Mouse (Mus musculus) heart, postnatal 0 days (tissue): Measurements from ENCODE around the gene Gjd3. TPM values are rescaled to one million over a fixed set of nuclear protein-coding genes. Genes with fewer than 3 reads are reported as not detected.
A peak's percentile ranks its signal among the peaks of the same experiment; 100 is the strongest.

Source experiments
- ATAC-seq: fragments of 200-750 bp; cut with Nextera tagmentation; 2 replicates; pipeline ENCODE4 v1.8.0; 2017; ENCODE audit warnings: low read depth, moderate number of reproducible peaks, moderate library complexity; ENCODE audit not compliant: insufficient read depth
- DNase-seq: peaks from one replicate; pipeline ENCODE4 v3.0.0-alpha.2; 2016; ENCODE audit warnings: low spot score
- H3K27ac ChIP-seq: fragments of 300-500 bp; sonication (generic); 2 replicates; pipeline ENCODE4 v1.5.1; 2014; ENCODE audit warnings: low read depth, mild to moderate bottlenecking
- H3K27me3 ChIP-seq: fragments of 300-500 bp; sonication (generic); 2 replicates; pipeline ENCODE4 v1.6.1; 2014; ENCODE audit warnings: low read length, mixed read lengths; ENCODE audit not compliant: control insufficient read depth, insufficient read depth
- H3K36me3 ChIP-seq: fragments of 300-500 bp; sonication (generic); replicated peaks from 2 replicates; pipeline ENCODE4 v1.6.1; 2014; ENCODE audit warnings: low read length, mixed read lengths; ENCODE audit not compliant: control insufficient read depth, insufficient read depth
- H3K4me1 ChIP-seq: fragments of 300-500 bp; sonication (generic); 2 replicates; pipeline ENCODE4 v1.6.1; 2014; ENCODE audit warnings: antibody characterized with exemption; ENCODE audit not compliant: control insufficient read depth, insufficient read depth
- H3K4me2 ChIP-seq: fragments of 300-500 bp; sonication (generic); 2 replicates; pipeline ENCODE4 v1.6.1; 2014; ENCODE audit warnings: low read depth, mild to moderate bottlenecking, low read length, moderate library complexity
- H3K4me3 ChIP-seq: fragments of 300-500 bp; sonication (generic); 2 replicates; pipeline ENCODE4 v1.5.1; 2014; ENCODE audit warnings: low read depth, low read length
- H3K9ac ChIP-seq: fragments of 300-500 bp; sonication (generic); replicated peaks from 2 replicates; pipeline ENCODE4 v1.6.1; 2014; ENCODE audit warnings: low read depth, low read length, mixed read lengths
- H3K9me3 ChIP-seq: fragments of 300-500 bp; sonication (generic); replicated peaks from 2 replicates; pipeline ENCODE4 v1.6.1; 2016; ENCODE audit warnings: low read length; ENCODE audit not compliant: control insufficient read depth
- CTCF ChIP-seq: IDR thresholded peaks from 2 replicates; pipeline ENCODE4 v1.5.1; 2016; ENCODE audit warnings: antibody characterized with exemption, control low read depth, low read depth
- EP300 ChIP-seq: IDR thresholded peaks from 2 replicates; pipeline ENCODE4 v1.6.1; 2016; ENCODE audit warnings: antibody characterized with exemption, low read depth
- WGBS: fragments of 180-500 bp; shearing (Covaris S2); extraction: QIAGEN DNeasy Blood & Tissue Kit; methylation state at CpG from one replicate; pipeline ENCODE4 v1.1.7; 2014; 5-methylcytosine and 5-hydroxymethylcytosine counted together
- polyA plus RNA-seq: library from polyadenylated mRNA; unstranded; fragments of >200 nt; fragmentation: Nextera tagmentation; extraction: Ambion mirVana; gene quantifications from 2 replicates; pipeline ENCODE4 v1.2.1, GENCODE M21; 2015
- total RNA-seq: library from RNA; depleted of rRNA; stranded (reverse); fragments of >200 nt; gene quantifications from 2 replicates; pipeline ENCODE4 v1.2.3, GENCODE M21; 2014; ENCODE audit warnings: low replicate concordance

Gjd3 gene
- total and polyA plus RNA-seq, 2 experiments from 2014 or later, result 4.2 to 6.3 TPM

- ATAC-seq (no peak), DNase-seq (no peak)
- Histone ChIP-seq H3K4me1 (peaks cover 68% of the 10 kb centered on the region), H3K9ac (no peak overlapping the region), H3K36me3 (peaks cover 11% of the 10 kb centered on the region), H3K27me3 (no peaks in the 10 kb centered on the region), H3K4me2 (peak overlapping the region; percentile 42), H3K27ac (peak overlapping the region; percentile 84), H3K4me3 (no peak overlapping the region), H3K9me3 (no peaks in the 10 kb centered on the region)
- no peak for TF ChIP-seq EP300
- TF ChIP-seq CTCF, result no peak
- 16% methylated on average over 13 of the region's 13 CpGs for WGBS
These were observed 28.9 kb downstream of the Gjd3 start for GRCm38 (mm10) chr11:98953835-98954320.

DNA sequence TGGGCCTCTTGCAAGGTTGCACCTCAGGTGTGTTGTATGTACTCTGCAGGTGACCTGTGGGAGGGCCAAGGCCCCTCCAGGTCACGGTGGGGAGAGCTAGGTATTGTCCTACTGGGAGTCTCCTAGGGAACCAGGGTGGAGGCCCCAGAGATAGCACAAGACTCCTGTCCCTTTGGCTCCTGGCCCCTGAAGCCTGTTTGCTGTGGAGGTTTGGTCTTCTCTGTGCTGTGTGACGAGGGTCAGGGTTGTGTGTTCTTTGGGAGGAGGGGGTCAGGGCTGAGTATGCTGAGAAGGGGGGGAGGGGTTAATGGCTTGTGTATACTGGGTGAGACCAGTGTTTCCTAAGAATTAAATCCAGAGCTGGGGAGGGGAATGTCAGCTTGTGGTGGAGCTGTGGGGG lies 29.5 kb downstream of the Gjd3 start:
- peaks cover 11% of the 10 kb centered on the region for H3K36me3 ChIP-seq
- TF ChIP-seq EP300 (no peak), CTCF (no peak)
- H3K9ac ChIP-seq, result no peak overlapping the region
- DNase-seq (no peak), ATAC-seq (no peak)
- no peak overlapping the region for H3K4me2 ChIP-seq
- H3K4me1 ChIP-seq, result peaks cover 72% of the 10 kb centered on the region
- no peaks in the 10 kb centered on the region for H3K27me3 ChIP-seq
- H3K4me3 ChIP-seq, result no peak overlapping the region
- peak overlapping the region; percentile 84; the same call in 1 of the 2 replicates for H3K27ac ChIP-seq
- 30% methylated on average over 2 of the region's 2 CpGs for WGBS
- H3K9me3 ChIP-seq, result no peaks in the 10 kb centered on the region

DNA sequence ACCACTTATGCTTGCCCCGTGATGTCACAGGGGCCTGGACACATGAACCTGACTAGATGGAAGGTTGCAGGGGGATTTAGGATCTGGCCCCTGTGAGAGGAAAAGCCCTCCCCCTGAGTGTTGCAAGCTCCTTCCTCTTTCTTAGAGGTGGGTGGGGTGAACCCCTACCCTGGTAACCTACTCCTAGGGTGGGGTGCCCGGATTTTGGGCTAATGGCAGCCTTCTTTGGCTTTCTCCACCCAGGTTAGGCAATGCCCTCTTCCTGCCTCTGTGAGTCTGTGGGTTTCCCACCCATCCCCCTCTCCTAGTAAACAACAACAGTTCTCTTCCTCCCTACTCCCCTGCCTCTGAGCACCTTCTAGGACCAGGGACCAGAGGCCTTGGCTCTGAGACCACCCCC lies 30.1 kb downstream of the Gjd3 start:
- DNase-seq, result no peak
- Histone ChIP-seq H3K9ac (no peak overlapping the region), H3K27ac (0 out of 2 replicates have a peak overlapping the region, but pooled peaks have one; percentile 94), H3K27me3 (no peaks in the 10 kb centered on the region), H3K4me3 (no peak overlapping the region), H3K4me2 (no peak overlapping the region), H3K4me1 (peaks cover 79% of the 10 kb centered on the region), H3K36me3 (peaks cover 11% of the 10 kb centered on the region), H3K9me3 (no peaks in the 10 kb centered on the region)
- no peak for ATAC-seq
- 52% methylated on average over 2 of the region's 2 CpGs for WGBS
- TF ChIP-seq EP300 (no peak), CTCF (no peak)

GRCm38 (mm10) chr11:98952111-98952510 lies 30.7 kb downstream of the Gjd3 start:
- TF ChIP-seq EP300, result no peak
- no peak for TF ChIP-seq CTCF
- WGBS, result 93% methylated on average over 1 of the region's 1 CpGs
- Histone ChIP-seq H3K27ac (peak overlapping the region; percentile 94), H3K4me1 (peaks cover 85% of the 10 kb centered on the region), H3K9me3 (no peaks in the 10 kb centered on the region), H3K36me3 (peaks cover 6% of the 10 kb centered on the region), H3K27me3 (no peaks in the 10 kb centered on the region), H3K9ac (0 out of 2 replicates have a peak overlapping the region, but pooled peaks have one; percentile 40), H3K4me3 (no peak overlapping the region), H3K4me2 (no peak overlapping the region)
- no peak for DNase-seq
- ATAC-seq, result no peak

- ATAC-seq (peak; percentile 80), DNase-seq (peak; percentile 87)
- H3K27me3 ChIP-seq, result no peaks in the 10 kb centered on the region
- peaks cover 5% of the 10 kb centered on the region for H3K36me3 ChIP-seq
- peak overlapping the region; percentile 50 for H3K4me2 ChIP-seq
- peaks cover 88% of the 10 kb centered on the region for H3K4me1 ChIP-seq
- H3K27ac ChIP-seq, result peak overlapping the region; percentile 94
- peak; percentile 89 for TF ChIP-seq EP300
- no peak for TF ChIP-seq CTCF
- no peaks in the 10 kb centered on the region for H3K9me3 ChIP-seq
- WGBS, result 22% methylated on average over 15 of the region's 16 CpGs
- no peak overlapping the region for H3K4me3 ChIP-seq
- H3K9ac ChIP-seq, result peak overlapping the region; percentile 40
These were observed 31.6 kb downstream of the Gjd3 start for GRCm38 (mm10) chr11:98951026-98951906.
